Mouse (Mus musculus): ENCODE data around the gene Shank3. TPM values are rescaled to one million over a fixed set of nuclear protein-coding genes. Genes with fewer than 3 reads are reported as not detected.

Shank3 gene
- 28.8 and 64.8 TPM in 2 replicates for polyA plus RNA-seq (2012; rRNA removed; ENCODE audit: low replicate concordance)

DNA sequence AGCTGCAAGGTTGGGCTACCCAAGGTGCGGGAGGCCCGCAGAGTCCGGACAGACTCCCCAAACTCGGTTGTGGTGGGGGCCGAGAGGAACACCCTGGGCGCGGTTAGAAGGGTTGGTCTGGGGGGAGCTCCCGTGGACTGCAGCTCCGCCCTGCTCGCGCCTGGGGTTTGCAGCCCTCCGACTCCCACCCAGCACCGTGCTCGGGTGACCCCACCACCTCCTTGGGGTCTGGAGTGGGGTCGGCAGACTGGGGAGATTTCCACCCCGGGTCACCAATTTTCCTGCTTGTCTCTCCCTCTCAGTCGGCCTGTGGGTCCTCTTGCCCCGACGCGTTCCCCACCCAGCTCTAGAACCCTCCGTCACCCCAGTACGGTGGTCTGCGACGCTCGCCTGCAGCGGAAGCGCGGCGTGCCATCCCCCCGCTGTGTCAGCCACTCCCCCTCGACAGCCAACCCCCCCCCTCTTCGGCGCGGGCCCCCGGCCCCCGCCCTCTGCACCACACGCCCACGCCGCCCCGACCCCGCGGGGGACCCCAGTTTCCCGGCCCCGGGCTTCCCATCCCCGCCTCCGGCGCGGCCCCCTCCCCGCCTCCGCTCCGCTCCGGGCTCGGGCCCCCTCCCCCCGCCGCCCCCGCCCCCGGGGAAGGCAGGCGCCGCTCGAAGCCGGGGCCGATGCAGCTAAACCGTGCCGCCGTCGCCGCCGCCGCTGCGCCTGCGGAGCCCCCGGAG, at the start of gene Shank3:
Shank3 (plus strand) TSS at position 663 of the 728 bp plus-strand sequence.

GRCm38 (mm10) chr15:89453865-89454478, 45.5 kb upstream of the Shank3 start, which contains the start of gene Mapk8ip2:
Mapk8ip2 (plus strand) TSS chr15:89453913.

DNA sequence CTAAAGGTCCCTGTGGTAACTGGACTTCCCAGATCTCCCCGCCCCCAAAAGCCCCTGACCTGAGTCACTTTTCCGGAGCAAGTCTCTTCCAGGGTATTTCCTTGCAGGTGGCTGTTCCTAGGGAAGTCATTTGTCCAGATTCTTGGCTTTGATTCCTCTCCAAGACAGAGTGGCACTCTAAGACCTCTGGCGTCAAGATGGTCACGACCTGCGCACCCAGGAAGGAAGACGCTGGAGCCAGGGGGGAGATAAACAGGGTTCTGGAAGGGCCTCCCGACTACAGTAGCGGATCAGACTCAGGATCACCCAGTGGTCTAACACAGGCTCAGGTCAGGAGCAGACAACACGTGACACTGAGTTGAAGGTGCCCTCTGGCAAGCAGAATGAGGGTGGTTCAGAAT, 22.3 kb upstream of the Shank3 start, which contains the start of gene Arsa:
Arsa (minus strand) TSS at position 335 of the 401 bp plus-strand sequence.

GRCm38 (mm10) chr15:89568114-89568513, 68.7 kb downstream of the Shank3 start, which contains the start of gene Acr:
Acr (plus strand) TSS chr15:89568326.

GRCm38 (mm10) chr15:89591723-89592455, 92.5 kb downstream of the Shank3 start, which contains the start of gene Rabl2:
Rabl2 (minus strand) TSS chr15:89591923.

Other genes starting within 250 kb of the Shank3 start
- 169 and 209 TPM in 2 replicates for gene Sbf1, start 184.3 kb upstream of the Shank3 start, polyA plus RNA-seq (2012; rRNA removed; ENCODE audit: low replicate concordance)
- 0.18 TPM in 1 of 2 replicates, not detected in the other for gene Adm2, start 176.9 kb upstream of the Shank3 start, polyA plus RNA-seq (2012; rRNA removed; ENCODE audit: low replicate concordance)
- gene Miox, start 165.2 kb upstream of the Shank3 start, polyA plus RNA-seq (2012; rRNA removed; ENCODE audit: low replicate concordance) = not detected in 2 replicates
- gene Lmf2, start 144.0 kb upstream of the Shank3 start, polyA plus RNA-seq (2012; rRNA removed; ENCODE audit: low replicate concordance) = 49.7 and 68.9 TPM in 2 replicates
- gene Ncaph2, start 143.9 kb upstream of the Shank3 start, polyA plus RNA-seq (2012; rRNA removed; ENCODE audit: low replicate concordance) = 111 and 131 TPM in 2 replicates
- gene Sco2, start 125.8 kb upstream of the Shank3 start, polyA plus RNA-seq (2012; rRNA removed; ENCODE audit: low replicate concordance) = 31.0 and 49.1 TPM in 2 replicates
- 2.2 and 2.5 TPM in 2 replicates for gene Tymp, start 122.6 kb upstream of the Shank3 start, polyA plus RNA-seq (2012; rRNA removed; ENCODE audit: low replicate concordance)
- 3.5 and 8.1 TPM in 2 replicates for gene Odf3b, start 120.3 kb upstream of the Shank3 start, polyA plus RNA-seq (2012; rRNA removed; ENCODE audit: low replicate concordance)
- gene Klhdc7b, start 114.7 kb upstream of the Shank3 start, polyA plus RNA-seq (2012; rRNA removed; ENCODE audit: low replicate concordance) = not detected in 2 replicates
- not detected in 2 replicates for gene Syce3, start 89.1 kb upstream of the Shank3 start, polyA plus RNA-seq (2012; rRNA removed; ENCODE audit: low replicate concordance)
- gene Cpt1b, start 73.8 kb upstream of the Shank3 start, polyA plus RNA-seq (2012; rRNA removed; ENCODE audit: low replicate concordance) = 23.9 and 81.0 TPM in 2 replicates
- gene C730034F03Rik, start 70.0 kb upstream of the Shank3 start, polyA plus RNA-seq (2012; rRNA removed; ENCODE audit: low replicate concordance) = 1.1 and 1.2 TPM in 2 replicates
- 0.53 TPM in 1 of 2 replicates, not detected in the other for gene Gm44502, start 69.9 kb upstream of the Shank3 start, polyA plus RNA-seq (2012; rRNA removed; ENCODE audit: low replicate concordance)
- 74.5 and 84.9 TPM in 2 replicates for gene Chkb, start 69.7 kb upstream of the Shank3 start, polyA plus RNA-seq (2012; rRNA removed; ENCODE audit: low replicate concordance)
- gene Mapk8ip2, start 45.7 kb upstream of the Shank3 start, polyA plus RNA-seq (2012; rRNA removed; ENCODE audit: low replicate concordance) = 0.03 and 0.73 TPM in 2 replicates
- gene Arsa, start 22.2 kb upstream of the Shank3 start, polyA plus RNA-seq (2012; rRNA removed; ENCODE audit: low replicate concordance) = 58.6 and 80.0 TPM in 2 replicates
- 1.2 and 3.3 TPM in 2 replicates for gene Acr, start 68.7 kb downstream of the Shank3 start, polyA plus RNA-seq (2012; rRNA removed; ENCODE audit: low replicate concordance)
- gene Rabl2, start 92.3 kb downstream of the Shank3 start, polyA plus RNA-seq (2012; rRNA removed; ENCODE audit: low replicate concordance) = 14.5 and 25.5 TPM in 2 replicates